Mouse (Mus musculus): Measurements from ENCODE around the gene Ptp4a2. TPM values are rescaled to one million over a fixed set of nuclear protein-coding genes. Genes with fewer than 3 reads are reported as not detected.
"Not testable (repeated sequence)": the region's sequence is repeated elsewhere in the genome, so short reads cannot be mapped to it uniquely, and the experiment has no call there.

The Ptp4a2 gene
- 198 and 205 TPM in 2 replicates for polyA plus RNA-seq (2015; fragmentation: Nextera tagmentation; extraction: Ambion mirVana)

DNA sequence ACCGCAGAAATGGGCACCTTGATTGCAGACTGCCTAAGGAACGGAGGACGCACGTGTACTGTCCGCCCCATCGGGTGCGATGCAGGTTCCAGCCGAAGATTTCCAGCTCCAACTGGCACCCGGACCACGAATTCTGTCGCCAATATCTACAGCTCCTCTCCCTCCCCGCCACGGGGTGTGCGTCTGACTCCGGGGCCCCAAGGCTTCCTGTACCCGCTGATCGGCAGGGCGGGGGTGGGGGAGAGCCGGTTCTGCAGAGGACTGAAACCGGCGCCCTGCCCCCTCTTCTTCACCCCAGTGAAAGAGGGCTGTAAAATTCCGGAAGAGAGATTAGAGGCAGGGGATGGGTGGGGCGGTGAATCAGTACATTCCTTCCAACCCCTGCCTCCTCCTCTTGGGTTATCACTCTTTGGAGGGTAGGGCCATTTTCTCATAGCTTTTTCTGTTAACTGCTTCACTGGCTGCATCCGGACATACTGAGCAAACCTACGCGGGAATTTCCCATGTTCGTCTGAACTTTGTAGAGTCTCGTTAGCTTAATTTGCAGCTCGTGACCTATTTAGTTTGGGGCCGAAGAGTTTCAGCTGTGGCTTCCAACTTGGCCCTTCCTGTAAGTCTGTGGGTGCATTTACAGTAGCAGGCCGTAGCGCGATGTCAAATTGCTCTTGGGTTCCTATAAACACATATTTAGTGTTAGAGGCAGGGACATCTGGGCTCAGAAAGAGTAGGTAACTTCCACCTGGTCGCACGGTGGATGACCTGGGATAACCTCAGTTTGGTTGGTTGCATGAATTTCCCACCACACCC, at the start of gene Ptp4a2:
Ptp4a2 (plus strand) TSS at position 422 of the 807 bp plus-strand sequence.
- H3K4me2 ChIP-seq (ENCODE audit: low read depth, low read length) = peak within 1 kb of the TSS; percentile 77
- ATAC-seq (peak; percentile 77), DNase-seq (peak; percentile 83)
- H3K4me1 ChIP-seq (ENCODE audit: insufficient read depth) = peaks cover 26% of the 10 kb centered on the region
- H3K9me3 ChIP-seq (ENCODE audit: low read length) = no peaks in the 10 kb centered on the region
- peak within 1 kb of the TSS; percentile 89 for H3K27ac ChIP-seq (ENCODE audit: low read depth)
- WGBS (ENCODE audit: insufficient replicate concordance) = 3% methylated on average over 35 of the region's 35 CpGs
- H3K9ac ChIP-seq (replicated peaks) = peak within 1 kb of the TSS; percentile 64
- TF ChIP-seq EP300 (IDR thresholded peaks at IDR 0.05; ENCODE audit: low read depth) (peak; percentile 64), CTCF (IDR thresholded peaks at IDR 0.05; ENCODE audit: low read depth) (no peak)
- H3K4me3 ChIP-seq (ENCODE audit: low read depth, low read length) = peak within 1 kb of the TSS; percentile 47
- no peaks in the 10 kb centered on the region for H3K36me3 ChIP-seq (replicated peaks; ENCODE audit: insufficient read depth, low read length)
- no peaks in the 10 kb centered on the region for H3K27me3 ChIP-seq (ENCODE audit: insufficient read depth, low read length)

DNA sequence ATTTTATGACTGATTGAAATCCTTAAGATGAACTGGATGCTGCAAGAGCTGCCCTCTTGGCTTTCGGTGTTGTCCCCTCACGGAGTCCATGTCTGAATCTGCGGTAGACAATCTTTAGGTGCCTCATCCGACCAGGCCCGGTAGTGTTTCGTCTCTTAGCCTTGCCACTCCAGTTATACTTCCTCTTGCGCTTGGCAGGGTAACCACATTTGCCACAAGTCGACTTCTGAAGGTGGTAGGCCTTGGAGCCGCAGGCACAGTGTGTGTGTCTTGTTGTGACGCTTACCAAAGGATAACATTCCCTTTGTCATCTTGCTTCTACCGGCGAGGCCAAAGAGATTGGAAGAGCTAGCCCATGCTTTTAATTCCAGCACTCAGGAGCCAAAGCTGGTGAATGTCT, 49.4 kb upstream of the Ptp4a2 start:
- TF ChIP-seq CTCF (IDR thresholded peaks at IDR 0.05; ENCODE audit: low read depth) = no peak
- no peak for TF ChIP-seq EP300 (IDR thresholded peaks at IDR 0.05; ENCODE audit: low read depth)
- no peaks in the 10 kb centered on the region for H3K4me1 ChIP-seq (ENCODE audit: insufficient read depth)
- DNase-seq (peak; percentile 23), ATAC-seq (no peak)
- no peaks in the 10 kb centered on the region for H3K9me3 ChIP-seq (ENCODE audit: low read length)
- no peaks in the 10 kb centered on the region for H3K36me3 ChIP-seq (replicated peaks; ENCODE audit: insufficient read depth, low read length)
- H3K4me2 ChIP-seq (ENCODE audit: low read depth, low read length) = no peak overlapping the region
- H3K9ac ChIP-seq (replicated peaks) = no peak overlapping the region
- 43% methylated on average over 12 of the region's 12 CpGs for WGBS (ENCODE audit: insufficient replicate concordance)
- no peak overlapping the region for H3K27ac ChIP-seq (ENCODE audit: low read depth)
- H3K27me3 ChIP-seq (ENCODE audit: insufficient read depth, low read length) = no peaks in the 10 kb centered on the region
- H3K4me3 ChIP-seq (ENCODE audit: low read depth, low read length) = no peak overlapping the region

DNA sequence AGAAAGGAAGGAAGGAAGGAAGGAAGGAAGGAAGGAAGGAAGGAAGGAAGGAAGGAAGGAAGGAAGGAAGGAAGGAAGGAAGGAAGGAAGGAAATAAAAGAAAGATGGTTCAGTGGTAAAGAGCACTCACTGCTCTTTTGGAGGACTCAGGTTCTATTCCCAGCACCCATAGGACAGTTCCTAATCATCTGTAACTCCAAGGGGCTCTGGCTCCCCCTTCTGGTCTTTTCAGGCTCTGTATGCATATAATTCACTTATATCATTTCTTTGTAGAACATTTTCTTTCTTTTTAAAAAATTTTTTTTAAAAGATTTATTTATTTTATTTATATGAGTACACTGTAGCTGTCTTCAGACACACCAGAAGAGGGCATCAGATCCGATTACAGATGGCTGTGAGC, 48.5 kb upstream of the Ptp4a2 start:
- H3K9me3 ChIP-seq (ENCODE audit: low read length); H3K36me3 ChIP-seq (replicated peaks; ENCODE audit: insufficient read depth, low read length); H3K27me3 ChIP-seq (ENCODE audit: insufficient read depth, low read length); H3K27ac ChIP-seq (ENCODE audit: low read depth); H3K4me1 ChIP-seq (ENCODE audit: insufficient read depth); DNase-seq; ATAC-seq; H3K9ac ChIP-seq (replicated peaks); H3K4me2 ChIP-seq (ENCODE audit: low read depth, low read length); H3K4me3 ChIP-seq (ENCODE audit: low read depth, low read length): not testable (repeated sequence)
- WGBS (ENCODE audit: insufficient replicate concordance) = 88% methylated on average over 1 of the region's 1 CpGs
- TF ChIP-seq CTCF (IDR thresholded peaks at IDR 0.05; ENCODE audit: low read depth) = peak; percentile 39

DNA sequence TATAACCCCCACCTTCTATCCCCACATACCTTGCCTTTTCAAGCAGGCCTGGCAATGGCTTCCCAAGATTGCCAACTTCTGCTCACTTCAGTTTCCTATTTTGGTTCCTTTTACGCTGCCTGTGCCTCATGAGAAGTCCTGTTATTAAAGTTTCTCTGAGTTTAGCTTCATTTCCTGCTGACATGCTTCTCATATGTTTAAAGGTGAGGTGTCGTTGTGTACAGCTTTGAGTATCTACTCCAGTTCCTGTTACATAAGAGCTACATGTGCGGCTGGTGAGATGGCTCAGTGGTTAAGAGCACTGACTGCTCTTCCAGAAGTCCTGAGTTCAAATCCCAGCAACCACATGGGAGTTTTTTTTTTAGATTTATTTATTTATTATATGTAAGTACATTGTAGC, 45.7 kb upstream of the Ptp4a2 start:
- H3K9me3 ChIP-seq (ENCODE audit: low read length) = no peaks in the 10 kb centered on the region
- H3K36me3 ChIP-seq (replicated peaks; ENCODE audit: insufficient read depth, low read length) = no peaks in the 10 kb centered on the region
- H3K4me1 ChIP-seq (ENCODE audit: insufficient read depth) = no peaks in the 10 kb centered on the region
- H3K4me2 ChIP-seq (ENCODE audit: low read depth, low read length) = no peak overlapping the region
- 59% methylated on average over 3 of the region's 3 CpGs for WGBS (ENCODE audit: insufficient replicate concordance)
- H3K27ac ChIP-seq (ENCODE audit: low read depth) = no peak overlapping the region
- ATAC-seq (no peak), DNase-seq (no peak)
- no peak overlapping the region for H3K4me3 ChIP-seq (ENCODE audit: low read depth, low read length)
- no peak overlapping the region for H3K9ac ChIP-seq (replicated peaks)
- H3K27me3 ChIP-seq (ENCODE audit: insufficient read depth, low read length) = no peaks in the 10 kb centered on the region
- TF ChIP-seq CTCF (IDR thresholded peaks at IDR 0.05; ENCODE audit: low read depth) = no peak
- no peak for TF ChIP-seq EP300 (IDR thresholded peaks at IDR 0.05; ENCODE audit: low read depth)

DNA sequence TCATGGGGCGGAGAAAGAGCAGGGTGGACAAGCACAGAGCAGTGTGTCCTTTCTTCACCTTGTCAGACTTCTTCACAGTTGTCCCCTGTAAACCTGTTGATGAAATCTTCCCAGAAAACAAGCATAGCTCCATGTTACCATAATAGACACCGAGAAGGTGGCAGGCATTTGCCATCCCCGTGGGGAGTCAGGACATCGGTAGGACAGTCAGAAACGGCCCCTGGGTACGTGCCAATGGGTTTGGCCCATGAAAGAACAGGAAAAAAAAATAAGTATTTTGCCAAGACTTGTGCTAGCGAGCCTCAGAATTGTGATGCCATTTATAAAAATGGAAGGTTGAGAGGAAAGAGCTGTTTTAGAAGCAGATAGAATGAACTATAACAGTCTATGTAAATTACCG, 43.2 kb upstream of the Ptp4a2 start:
- Histone ChIP-seq H3K4me1 (ENCODE audit: insufficient read depth) (peaks cover 9% of the 10 kb centered on the region), H3K4me3 (ENCODE audit: low read depth, low read length) (no peak overlapping the region), H3K9ac (replicated peaks) (no peak overlapping the region), H3K9me3 (ENCODE audit: low read length) (no peaks in the 10 kb centered on the region), H3K4me2 (ENCODE audit: low read depth, low read length) (no peak overlapping the region), H3K27ac (ENCODE audit: low read depth) (no peak overlapping the region), H3K36me3 (replicated peaks; ENCODE audit: insufficient read depth, low read length) (no peaks in the 10 kb centered on the region), H3K27me3 (ENCODE audit: insufficient read depth, low read length) (0 out of 2 replicates have a peak, but pooled peaks cover 4% of the 10 kb centered on the region)
- no peak for DNase-seq
- WGBS (ENCODE audit: insufficient replicate concordance) = 82% methylated on average over 8 of the region's 8 CpGs
- no peak for ATAC-seq
- TF ChIP-seq CTCF (IDR thresholded peaks at IDR 0.05; ENCODE audit: low read depth) (no peak), EP300 (IDR thresholded peaks at IDR 0.05; ENCODE audit: low read depth) (no peak)

DNA sequence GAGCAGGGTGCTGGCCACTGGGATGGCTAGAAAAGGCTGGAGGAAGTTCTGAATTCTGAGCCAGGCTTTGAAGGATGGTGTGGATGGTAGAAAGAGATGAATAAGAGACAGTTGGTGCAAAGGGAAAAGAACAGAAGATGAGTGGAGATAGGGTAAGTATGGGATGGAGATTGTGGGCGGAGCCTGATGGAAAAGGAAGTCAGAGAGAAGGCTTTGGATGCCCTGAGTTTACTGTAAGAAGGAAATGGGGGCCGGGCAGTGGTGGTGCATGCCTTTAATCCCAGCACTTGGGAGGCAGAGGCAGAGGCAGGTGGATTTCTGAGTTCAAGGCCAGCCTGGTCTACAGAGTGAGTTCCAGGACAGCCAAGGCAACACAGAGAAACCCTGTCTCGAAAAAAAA, 42.3 kb upstream of the Ptp4a2 start:
- WGBS (ENCODE audit: insufficient replicate concordance) = 44% methylated on average over 3 of the region's 3 CpGs
- H3K27me3 ChIP-seq (ENCODE audit: insufficient read depth, low read length); H3K4me1 ChIP-seq (ENCODE audit: insufficient read depth); H3K9ac ChIP-seq (replicated peaks); H3K4me3 ChIP-seq (ENCODE audit: low read depth, low read length); H3K36me3 ChIP-seq (replicated peaks; ENCODE audit: insufficient read depth, low read length); H3K27ac ChIP-seq (ENCODE audit: low read depth); ATAC-seq; DNase-seq; H3K4me2 ChIP-seq (ENCODE audit: low read depth, low read length); H3K9me3 ChIP-seq (ENCODE audit: low read length): not testable (repeated sequence)
